Mouse (Mus musculus) limb, embryonic 14.5 days (tissue): ENCODE measurements at regions not wholly inside any gene's neighbourhood (a gene's known extent, or its start where the extent isn't known, plus 50 kb on each side); places are given as distances from the start of the nearest gene placed in this dataset.

Source experiments
- ATAC-seq: fragments of 200-750 bp; cut with Nextera tagmentation; 2 replicates; pipeline ENCODE4 v1.8.0; 2017; ENCODE audit warnings: low read depth, moderate number of reproducible peaks, moderate TSS enrichment; ENCODE audit not compliant: low FRiP score
- DNase-seq: peaks from one replicate; pipeline ENCODE4 v3.0.0-alpha.2; 2015; ENCODE audit warnings: low spot score
- H3K27ac ChIP-seq: fragments of 300-500 bp; sonication (generic); replicated peaks from 2 replicates; pipeline ENCODE4 v1.5.1; 2014; ENCODE audit warnings: low read depth, mild to moderate bottlenecking, low read length, moderate library complexity, mixed read lengths
- H3K27me3 ChIP-seq: fragments of 300-500 bp; sonication (generic); 2 replicates; pipeline ENCODE4 v1.6.1; 2014; ENCODE audit warnings: low read length, mixed read lengths; ENCODE audit not compliant: control insufficient read depth, insufficient read depth
- H3K36me3 ChIP-seq: fragments of 300-500 bp; sonication (generic); 2 replicates; pipeline ENCODE4 v1.6.1; 2014; ENCODE audit warnings: mild to moderate bottlenecking, low read length, moderate library complexity, mixed read lengths; ENCODE audit not compliant: control insufficient read depth, insufficient read depth
- H3K4me1 ChIP-seq: fragments of 300-500 bp; sonication (generic); 2 replicates; pipeline ENCODE4 v1.6.1; 2014; ENCODE audit warnings: antibody characterized with exemption, low read length, mixed read lengths; ENCODE audit not compliant: control insufficient read depth, insufficient read depth
- H3K4me2 ChIP-seq: fragments of 300-500 bp; sonication (generic); replicated peaks from 2 replicates; pipeline ENCODE4 v1.6.1; 2014; ENCODE audit warnings: low read depth, mild to moderate bottlenecking, low read length, moderate library complexity; ENCODE audit not compliant: severe bottlenecking
- H3K4me3 ChIP-seq: fragments of 300-500 bp; sonication (generic); replicated peaks from 2 replicates; pipeline ENCODE4 v1.5.1; 2014; ENCODE audit warnings: low read length
- H3K9ac ChIP-seq: fragments of 300-500 bp; sonication (generic); 2 replicates; pipeline ENCODE4 v1.6.1; 2014; ENCODE audit warnings: mild to moderate bottlenecking, low read depth, low read length, moderate library complexity; ENCODE audit not compliant: severe bottlenecking
- H3K9me3 ChIP-seq: fragments of 300-500 bp; sonication (generic); 2 replicates; pipeline ENCODE4 v1.6.1; 2016; ENCODE audit warnings: low read length; ENCODE audit not compliant: control insufficient read depth
- POLR2A ChIP-seq: fragments of 200-500 bp; IDR thresholded peaks from 2 replicates; pipeline ENCODE4 v1.8.0; 2012; ENCODE audit warnings: inconsistent platforms, mild to moderate bottlenecking, moderate library complexity, borderline replicate concordance; ENCODE audit not compliant: insufficient read depth, insufficient read length; ENCODE audit errors: extremely low read depth
- whole genome bisulfite sequencing: fragments of 180-500 bp; shearing (Covaris S2); extraction: QIAGEN DNeasy Blood & Tissue Kit; methylation state at CpG from one replicate; pipeline ENCODE4 v1.1.7; 2014; 5-methylcytosine and 5-hydroxymethylcytosine counted together

- H3K4me2 ChIP-seq, result no peak overlapping the region
- no peaks in the 10 kb centered on the region for H3K4me1 ChIP-seq
- H3K4me3 ChIP-seq, result no peak overlapping the region
- H3K27ac ChIP-seq, result no peak overlapping the region
- H3K36me3 ChIP-seq, result no peaks in the 10 kb centered on the region
- no peaks in the 10 kb centered on the region for H3K9me3 ChIP-seq
- H3K27me3 ChIP-seq, result no peaks in the 10 kb centered on the region
- 54% methylated on average over 1 of the region's 1 CpGs for WGBS
- no peak for DNase-seq
- no peak overlapping the region for H3K9ac ChIP-seq
- ATAC-seq, result no peak
- no peak for TF ChIP-seq POLR2A
Observed at GRCm38 (mm10) chr16:69515122-69515521, 348.4 kb downstream of the Speer2 start.

GRCm38 (mm10) chr16:69477317-69477716 lies 386.2 kb downstream of the Speer2 start:
- no peak overlapping the region for H3K4me2 ChIP-seq
- H3K9me3 ChIP-seq, result no peaks in the 10 kb centered on the region
- H3K4me3 ChIP-seq, result no peak overlapping the region
- H3K9ac ChIP-seq, result no peak overlapping the region
- H3K4me1 ChIP-seq, result no peaks in the 10 kb centered on the region
- no peaks in the 10 kb centered on the region for H3K27me3 ChIP-seq
- DNase-seq (no peak), ATAC-seq (no peak)
- no peak for TF ChIP-seq POLR2A
- 65% methylated on average over 4 of the region's 4 CpGs for WGBS
- no peak overlapping the region for H3K27ac ChIP-seq
- H3K36me3 ChIP-seq, result no peaks in the 10 kb centered on the region

GRCm38 (mm10) chr16:69469024-69469780 lies 394.3 kb downstream of the Speer2 start:
- 38% methylated on average over 9 of the region's 9 CpGs for WGBS
- Histone ChIP-seq H3K36me3 (no peaks in the 10 kb centered on the region), H3K4me2 (0 out of 2 replicates have a peak overlapping the region, but pooled peaks have one; percentile 11)

GRCm38 (mm10) chr16:69459171-69459570 lies 404.4 kb downstream of the Speer2 start:
- H3K4me3 ChIP-seq, result no peak overlapping the region
- H3K4me1 ChIP-seq, result no peaks in the 10 kb centered on the region
- H3K27ac ChIP-seq, result no peak overlapping the region
- 87% methylated on average over 2 of the region's 2 CpGs for WGBS
- H3K4me2 ChIP-seq, result no peak overlapping the region
- no peak for TF ChIP-seq POLR2A
- no peaks in the 10 kb centered on the region for H3K27me3 ChIP-seq
- no peak overlapping the region for H3K9ac ChIP-seq
- no peaks in the 10 kb centered on the region for H3K9me3 ChIP-seq
- no peak for DNase-seq
- H3K36me3 ChIP-seq, result no peaks in the 10 kb centered on the region
- ATAC-seq, result no peak

More at GRCm38 (mm10) chr16:69469024-69469780, 394.3 kb downstream of the Speer2 start:
- ATAC-seq (no peak), DNase-seq (no peak)
- H3K27me3 ChIP-seq, result no peaks in the 10 kb centered on the region
- H3K27ac ChIP-seq, result no peak overlapping the region
- no peak overlapping the region for H3K9ac ChIP-seq
- H3K4me1 ChIP-seq, result 0 out of 2 replicates have a peak, but pooled peaks cover 5% of the 10 kb centered on the region
- no peak for TF ChIP-seq POLR2A
- no peaks in the 10 kb centered on the region for H3K9me3 ChIP-seq
- no peak overlapping the region for H3K4me3 ChIP-seq

- no peak overlapping the region for H3K9ac ChIP-seq
- DNase-seq (no peak), ATAC-seq (no peak)
- H3K27ac ChIP-seq, result no peak overlapping the region
- H3K36me3 ChIP-seq, result no peaks in the 10 kb centered on the region
- no peak overlapping the region for H3K4me3 ChIP-seq
- H3K4me2 ChIP-seq, result no peak overlapping the region
- WGBS, result 68% methylated on average over 12 of the region's 12 CpGs
- H3K27me3 ChIP-seq, result no peaks in the 10 kb centered on the region
- H3K4me1 ChIP-seq, result no peaks in the 10 kb centered on the region
- H3K9me3 ChIP-seq, result no peaks in the 10 kb centered on the region
- TF ChIP-seq POLR2A, result no peak
Observed at GRCm38 (mm10) chr16:69424661-69425634, 438.6 kb downstream of the Speer2 start.
